Mouse (Mus musculus) kidney, postnatal 0 days (tissue): ENCODE measurements around the gene Tmem102. TPM values are rescaled to one million over a fixed set of nuclear protein-coding genes. Genes with fewer than 3 reads are reported as not detected.

Experiments
- ATAC-seq: fragments of 200-750 bp; cut with Nextera tagmentation; replicated peaks from 2 replicates; pipeline ENCODE4 v1.8.0; 2017; ENCODE audit warnings: low read depth, moderate number of reproducible peaks, moderate TSS enrichment, moderate library complexity; ENCODE audit not compliant: low FRiP score
- DNase-seq: peaks from one replicate; pipeline ENCODE4 v3.0.0-alpha.2; 2016; ENCODE audit warnings: low spot score
- H3K27ac ChIP-seq: fragments of 300-500 bp; sonication (generic); 2 replicates; pipeline ENCODE4 v1.5.1; 2014; ENCODE audit warnings: mild to moderate bottlenecking
- H3K27me3 ChIP-seq: fragments of 300-500 bp; sonication (generic); 2 replicates; pipeline ENCODE4 v1.6.1; 2014; ENCODE audit warnings: low read length, mixed read lengths; ENCODE audit not compliant: insufficient read depth
- H3K36me3 ChIP-seq: fragments of 300-500 bp; sonication (generic); 2 replicates; pipeline ENCODE4 v1.6.1; 2014; ENCODE audit warnings: low read length, mixed read lengths; ENCODE audit not compliant: insufficient read depth
- H3K4me1 ChIP-seq: fragments of 300-500 bp; sonication (generic); replicated peaks from 2 replicates; pipeline ENCODE4 v1.6.1; 2014; ENCODE audit warnings: antibody characterized with exemption, low read length, mixed read lengths; ENCODE audit not compliant: insufficient read depth
- H3K4me2 ChIP-seq: fragments of 300-500 bp; sonication (generic); 2 replicates; pipeline ENCODE4 v1.6.1; 2014; ENCODE audit warnings: mild to moderate bottlenecking, low read length, moderate library complexity, mixed read lengths
- H3K4me3 ChIP-seq: fragments of 300-500 bp; sonication (generic); replicated peaks from 2 replicates; pipeline ENCODE4 v1.5.1; 2014; ENCODE audit warnings: low read depth, low read length
- H3K9ac ChIP-seq: fragments of 300-500 bp; sonication (generic); 2 replicates; pipeline ENCODE4 v1.6.1; 2014; ENCODE audit warnings: low read depth, low read length
- H3K9me3 ChIP-seq: fragments of 300-500 bp; sonication (generic); replicated peaks from 2 replicates; pipeline ENCODE4 v1.6.1; 2016; ENCODE audit warnings: low read length, inconsistent platforms, mixed read lengths
- CTCF ChIP-seq: IDR thresholded peaks from 2 replicates; pipeline ENCODE4 v1.5.1; 2016; ENCODE audit warnings: antibody characterized with exemption, low read depth, mild to moderate bottlenecking, moderate library complexity
- WGBS: fragments of 180-500 bp; shearing (Covaris S2); extraction: QIAGEN DNeasy Blood & Tissue Kit; methylation state at CpG from one replicate; pipeline ENCODE4 v1.1.7; 2014; 5-methylcytosine and 5-hydroxymethylcytosine counted together
- polyA plus RNA-seq: library from polyadenylated mRNA; unstranded; fragments of >200 nt; fragmentation: Nextera tagmentation; extraction: Ambion mirVana; gene quantifications from 2 replicates; pipeline ENCODE4 v1.2.1, GENCODE M21; 2015

Gene Tmem102
- polyA plus RNA-seq, 1 experiment from 2014 or later, result 22.9 TPM

DNA sequence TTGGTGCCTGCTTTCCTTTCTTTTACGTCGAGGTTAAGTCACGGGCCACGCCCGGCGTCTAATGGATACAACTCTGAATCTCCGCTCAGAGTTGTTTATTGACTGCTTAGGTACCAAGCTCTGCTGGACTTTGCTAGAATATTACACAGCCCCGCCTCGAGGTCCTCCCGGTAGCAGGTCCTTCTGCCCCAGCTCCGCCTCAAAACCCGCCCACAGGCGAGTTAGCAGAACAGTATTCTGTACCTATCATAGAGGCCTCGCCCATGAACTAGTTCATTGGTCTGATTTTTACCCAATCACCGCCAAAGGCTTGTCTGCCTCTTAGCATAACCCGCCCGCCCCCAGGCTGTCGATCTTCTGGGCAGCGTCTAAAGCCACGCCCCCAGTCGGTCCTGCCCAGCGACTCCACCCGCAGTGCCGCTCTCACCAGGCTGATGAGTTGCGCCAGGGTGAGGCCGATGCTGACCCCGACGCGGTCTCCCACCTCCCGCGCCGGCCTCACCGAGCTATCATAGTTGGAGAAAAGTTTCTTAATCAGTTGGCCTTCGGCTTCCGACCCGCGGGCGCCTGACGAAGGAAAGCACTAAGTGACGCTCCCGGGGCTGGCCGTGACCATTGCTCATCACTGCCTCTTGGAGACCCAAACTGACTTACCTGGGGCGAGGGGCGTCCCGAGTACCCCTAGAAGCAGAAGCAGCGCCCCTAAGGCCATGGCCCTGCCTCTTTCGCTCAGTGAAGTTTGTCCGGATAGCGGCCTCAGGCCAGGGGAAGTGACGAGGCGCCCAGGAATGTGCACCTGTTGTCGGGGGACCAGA is 10.0 kb downstream of the Tmem102 start, which contains the start of gene Chrnb1:
Gene Chrnb1 (minus strand): TSS at position 776 of the 815 bp plus-strand sequence.
- H3K27ac ChIP-seq, result peak within 1 kb of the TSS; percentile 54
- peak; percentile 96 for ATAC-seq
- H3K4me3 ChIP-seq, result peak within 1 kb of the TSS; percentile 50
- 1% methylated on average over 52 of the region's 52 CpGs for WGBS
- H3K9me3 ChIP-seq, result no peaks in the 10 kb centered on the region
- H3K27me3 ChIP-seq, result no peaks in the 10 kb centered on the region
- DNase-seq, result peak; percentile 99
- peak within 1 kb of the TSS; percentile 95 for H3K4me2 ChIP-seq
- H3K9ac ChIP-seq, result peak within 1 kb of the TSS; percentile 67
- no peaks in the 10 kb centered on the region for H3K36me3 ChIP-seq
- TF ChIP-seq CTCF, result no peak; the same call in 1 of the 2 replicates
- peaks cover 13% of the 10 kb centered on the region for H3K4me1 ChIP-seq

- Histone ChIP-seq H3K27me3 (no peaks in the 10 kb centered on the region), H3K36me3 (no peaks in the 10 kb centered on the region), H3K4me1 (0 out of 2 replicates have a peak, but pooled peaks cover 7% of the 10 kb centered on the region), H3K9me3 (no peaks in the 10 kb centered on the region), H3K27ac (no peak overlapping the region), H3K9ac (no peak overlapping the region), H3K4me2 (no peak overlapping the region), H3K4me3 (no peak overlapping the region)
- TF ChIP-seq CTCF, result no peak
- WGBS, result 57% methylated on average over 5 of the region's 5 CpGs
- DNase-seq, result no peak
- no peak for ATAC-seq
Observed at GRCm38 (mm10) chr11:69793429-69793828, 12.0 kb downstream of the Tmem102 start.

DNA sequence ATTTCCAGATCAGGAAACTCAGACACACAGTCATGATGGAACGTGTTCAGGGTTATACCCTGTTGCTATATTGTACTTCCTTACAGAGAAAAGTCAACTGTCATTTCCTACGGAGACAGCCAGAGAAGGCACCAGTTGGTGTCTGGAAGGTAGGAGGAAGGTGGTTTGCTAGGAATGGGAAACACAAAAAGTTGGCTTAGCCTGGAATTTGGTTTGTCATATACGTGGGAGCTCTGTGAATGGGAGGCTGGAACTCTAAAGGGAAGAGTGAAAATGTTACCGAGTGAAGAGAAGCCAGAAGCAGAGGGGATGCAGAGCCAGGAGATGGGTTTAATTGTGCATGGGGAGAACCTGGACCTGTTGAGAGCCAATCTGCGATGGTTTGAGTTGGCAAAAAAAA is 14.0 kb downstream of the Tmem102 start:
- no peaks in the 10 kb centered on the region for H3K36me3 ChIP-seq
- H3K27ac ChIP-seq, result no peak overlapping the region
- ATAC-seq (no peak), DNase-seq (no peak)
- no peak overlapping the region for H3K4me3 ChIP-seq
- 60% methylated on average over 5 of the region's 5 CpGs for WGBS
- H3K9ac ChIP-seq, result no peak overlapping the region
- no peaks in the 10 kb centered on the region for H3K27me3 ChIP-seq
- no peaks in the 10 kb centered on the region for H3K9me3 ChIP-seq
- H3K4me1 ChIP-seq, result 0 out of 2 replicates have a peak, but pooled peaks cover 7% of the 10 kb centered on the region
- H3K4me2 ChIP-seq, result no peak overlapping the region
- no peak for TF ChIP-seq CTCF

DNA sequence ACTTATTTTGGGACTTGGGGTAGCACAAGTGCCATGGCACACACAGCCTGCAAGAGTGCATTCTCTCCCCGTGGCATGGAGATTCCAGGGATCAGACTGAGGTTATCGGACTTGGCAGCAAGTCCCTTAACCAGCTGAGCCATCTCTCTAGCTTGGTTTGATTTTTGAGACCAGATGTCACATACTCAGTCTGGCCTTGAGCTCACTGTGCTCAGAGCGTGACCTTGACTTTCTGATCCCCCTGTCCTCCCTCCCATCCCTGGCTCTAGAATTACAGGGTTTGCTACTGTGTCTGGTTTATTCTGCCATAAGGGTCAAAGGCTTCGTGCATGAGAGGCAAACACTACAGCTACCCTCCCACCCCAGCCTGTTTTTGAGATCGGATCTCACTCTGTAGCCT is 16.0 kb downstream of the Tmem102 start:
- Histone ChIP-seq H3K4me2 (no peak overlapping the region), H3K36me3 (no peaks in the 10 kb centered on the region), H3K27me3 (no peaks in the 10 kb centered on the region), H3K9me3 (no peaks in the 10 kb centered on the region), H3K4me1 (0 out of 2 replicates have a peak, but pooled peaks cover 3% of the 10 kb centered on the region), H3K9ac (no peak overlapping the region), H3K4me3 (no peak overlapping the region), H3K27ac (no peak overlapping the region)
- TF ChIP-seq CTCF, result no peak
- peak; percentile 44 for DNase-seq
- 34% methylated on average over 5 of the region's 5 CpGs for WGBS
- ATAC-seq, result no peak

DNA sequence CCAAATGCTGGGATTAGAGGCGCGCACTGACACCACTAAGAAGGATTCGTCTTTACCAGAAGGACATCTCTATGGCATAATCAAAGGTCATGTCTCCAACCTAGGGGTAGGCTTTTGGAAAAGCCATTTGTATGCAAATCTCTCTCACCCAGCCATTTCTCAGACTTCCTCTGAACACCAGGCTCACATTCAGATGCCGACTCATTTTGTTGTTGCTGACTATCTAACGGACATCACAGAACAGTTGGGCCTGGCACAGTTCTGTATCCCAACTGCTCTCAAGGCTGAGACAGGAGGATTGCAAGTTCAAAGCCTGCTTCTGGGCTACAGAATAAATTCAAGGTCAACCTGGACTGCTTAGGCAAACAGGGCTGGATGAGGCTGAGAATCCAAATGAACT is 18.1 kb downstream of the Tmem102 start:
- ATAC-seq, result no peak
- Histone ChIP-seq H3K9ac (no peak overlapping the region), H3K4me1 (0 out of 2 replicates have a peak, but pooled peaks cover 3% of the 10 kb centered on the region), H3K4me3 (no peak overlapping the region), H3K27me3 (no peaks in the 10 kb centered on the region), H3K4me2 (no peak overlapping the region), H3K27ac (no peak overlapping the region), H3K36me3 (no peaks in the 10 kb centered on the region), H3K9me3 (no peaks in the 10 kb centered on the region)
- 92% methylated on average over 5 of the region's 5 CpGs for WGBS
- no peak for TF ChIP-seq CTCF
- DNase-seq, result no peak

- Histone ChIP-seq H3K27ac (no peak overlapping the region), H3K4me1 (0 out of 2 replicates have a peak, but pooled peaks cover 3% of the 10 kb centered on the region), H3K9me3 (no peaks in the 10 kb centered on the region), H3K36me3 (no peaks in the 10 kb centered on the region), H3K4me2 (peak overlapping the region; percentile 37), H3K9ac (no peak overlapping the region), H3K27me3 (no peaks in the 10 kb centered on the region), H3K4me3 (no peak overlapping the region)
- no peak for TF ChIP-seq CTCF
- ATAC-seq (peak; percentile 39; the same call in 1 of the 2 replicates), DNase-seq (peak; percentile 61)
- 37% methylated on average over 15 of the region's 15 CpGs for WGBS
Observed at GRCm38 (mm10) chr11:69784793-69785272, 20.6 kb downstream of the Tmem102 start.
